Mouse (Mus musculus) lung, embryonic 14.5 days (tissue): Measurements from ENCODE around the gene Camta1. TPM values are rescaled to one million over a fixed set of nuclear protein-coding genes. Genes with fewer than 3 reads are reported as not detected.

Source experiments
- ATAC-seq: fragments of 200-750 bp; cut with Nextera tagmentation; 2 replicates; pipeline ENCODE4 v1.8.0; 2017; ENCODE audit warnings: mild to moderate bottlenecking, moderate TSS enrichment, moderate library complexity; ENCODE audit not compliant: insufficient read depth
- DNase-seq: peaks from one replicate; pipeline ENCODE4 v3.0.0-alpha.2; 2015
- H3K27ac ChIP-seq: fragments of 300-500 bp; sonication (generic); 2 replicates; pipeline ENCODE4 v1.5.1; 2014; ENCODE audit warnings: low read depth, mild to moderate bottlenecking, moderate library complexity
- H3K27me3 ChIP-seq: fragments of 300-500 bp; sonication (generic); 2 replicates; pipeline ENCODE4 v1.6.1; 2014; ENCODE audit warnings: low read length, control low read depth; ENCODE audit not compliant: insufficient read depth
- H3K36me3 ChIP-seq: fragments of 300-500 bp; sonication (generic); 2 replicates; pipeline ENCODE4 v1.6.1; 2014; ENCODE audit warnings: control low read depth; ENCODE audit not compliant: insufficient read depth
- H3K4me1 ChIP-seq: fragments of 300-500 bp; sonication (generic); 2 replicates; pipeline ENCODE4 v1.6.1; 2014; ENCODE audit warnings: antibody characterized with exemption, control low read depth; ENCODE audit not compliant: insufficient read depth
- H3K4me2 ChIP-seq: fragments of 300-500 bp; sonication (generic); 2 replicates; pipeline ENCODE4 v1.6.1; 2014; ENCODE audit warnings: mild to moderate bottlenecking
- H3K4me3 ChIP-seq: fragments of 300-500 bp; sonication (generic); 2 replicates; pipeline ENCODE4 v1.5.1; 2014; ENCODE audit warnings: low read depth, low read length
- H3K9ac ChIP-seq: fragments of 300-500 bp; sonication (generic); 2 replicates; pipeline ENCODE4 v1.6.1; 2014
- H3K9me3 ChIP-seq: fragments of 300-500 bp; sonication (generic); 2 replicates; pipeline ENCODE4 v1.6.1; 2016; ENCODE audit warnings: low read depth, low read length, control low read depth
- CTCF ChIP-seq: IDR thresholded peaks from 2 replicates; pipeline ENCODE4 v1.5.1; 2016; ENCODE audit warnings: antibody characterized with exemption, low read depth
- WGBS: fragments of 180-500 bp; shearing (Covaris S2); extraction: QIAGEN DNeasy Blood & Tissue Kit; methylation state at CpG from one replicate; pipeline ENCODE4 v1.1.7; 2014; 5-methylcytosine and 5-hydroxymethylcytosine counted together
- polyA plus RNA-seq: library from polyadenylated mRNA; unstranded; fragments of >200 nt; fragmentation: Nextera tagmentation; extraction: Ambion mirVana; gene quantifications from 2 replicates; pipeline ENCODE4 v1.2.1, GENCODE M21; 2014

The Camta1 gene
- polyA plus RNA-seq, 1 experiment from 2014 or later, result 87.5 TPM

DNA sequence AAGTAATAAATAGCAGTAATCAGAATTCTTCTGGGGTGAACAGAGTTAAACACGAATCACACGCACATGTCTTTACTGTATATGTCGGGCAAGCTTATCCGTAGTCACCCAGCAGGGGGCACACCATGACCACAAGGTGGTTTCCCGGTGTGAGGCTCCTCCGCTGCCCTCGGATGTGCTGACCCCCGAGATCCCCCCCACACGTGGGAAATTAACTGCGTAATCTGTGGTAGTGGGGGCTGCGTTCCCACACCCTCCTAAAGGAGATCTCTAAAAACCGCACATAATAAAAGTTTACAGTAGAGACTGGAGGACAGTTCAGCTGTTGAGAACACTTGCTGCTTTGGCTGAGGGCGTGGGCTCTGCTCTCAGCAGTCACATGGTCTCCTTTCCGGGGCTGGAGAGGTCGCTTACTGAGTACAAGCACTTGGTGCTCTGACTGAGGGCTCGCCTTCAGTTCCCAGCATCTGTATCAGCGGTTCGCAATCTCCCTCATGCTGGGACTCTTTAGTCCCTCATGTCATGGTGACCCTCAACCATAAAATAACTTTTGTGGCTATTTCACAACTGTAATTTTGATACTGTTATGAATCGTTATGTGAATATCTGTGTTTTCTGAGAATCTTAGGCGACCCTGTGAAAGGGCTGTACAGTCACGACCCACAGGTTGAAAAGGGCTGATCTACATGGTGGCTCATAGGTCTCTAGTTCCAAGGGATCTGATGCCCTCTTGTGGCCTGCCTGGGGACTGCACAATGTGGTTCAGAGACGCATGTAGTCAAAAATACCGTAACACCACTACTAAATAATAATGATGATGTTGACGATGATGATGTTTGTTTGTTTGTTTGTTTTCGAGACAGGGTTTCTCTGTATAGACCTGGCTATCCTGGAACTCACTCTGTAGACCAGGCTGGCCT, 896.8 kb downstream of the Camta1 start:
- Histone ChIP-seq H3K9ac (no peak overlapping the region), H3K4me2 (peak overlapping the region; percentile 56), H3K4me1 (no peaks in the 10 kb centered on the region), H3K36me3 (no peaks in the 10 kb centered on the region), H3K27me3 (no peaks in the 10 kb centered on the region), H3K4me3 (peak overlapping the region; percentile 21; the same call in 1 of the 2 replicates), H3K9me3 (no peaks in the 10 kb centered on the region), H3K27ac (no peak overlapping the region)
- TF ChIP-seq CTCF, result peak; percentile 89
- peak; percentile 57 for ATAC-seq
- WGBS, result 11% methylated on average over 25 of the region's 25 CpGs
- peak; percentile 94 for DNase-seq

DNA sequence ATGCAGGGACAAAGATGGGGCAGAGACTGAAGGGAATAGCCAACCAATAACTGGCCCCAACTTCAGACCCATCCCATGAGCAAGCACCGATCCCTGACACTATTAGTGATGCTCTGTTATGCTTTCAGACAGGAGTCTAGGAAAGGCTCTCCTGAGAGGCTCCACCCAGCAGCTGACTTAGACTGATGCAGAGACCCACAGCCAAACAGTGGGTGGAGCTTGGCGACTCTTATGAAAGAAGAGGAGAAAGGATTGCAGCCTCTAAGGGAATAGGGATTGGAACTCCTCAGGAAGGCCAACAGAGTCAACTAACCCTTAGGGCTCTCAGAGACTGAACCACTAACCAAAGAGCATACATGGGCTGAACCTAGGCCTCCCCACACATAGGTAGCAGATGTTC, 898.0 kb downstream of the Camta1 start:
- Histone ChIP-seq H3K36me3 (no peaks in the 10 kb centered on the region), H3K27me3 (no peaks in the 10 kb centered on the region), H3K4me2 (no peak overlapping the region), H3K9ac (no peak overlapping the region), H3K4me1 (no peaks in the 10 kb centered on the region), H3K4me3 (no peak overlapping the region), H3K27ac (no peak overlapping the region), H3K9me3 (no peaks in the 10 kb centered on the region)
- no peak for TF ChIP-seq CTCF
- WGBS, result 61% methylated on average over 2 of the region's 2 CpGs
- DNase-seq, result no peak
- no peak for ATAC-seq

DNA sequence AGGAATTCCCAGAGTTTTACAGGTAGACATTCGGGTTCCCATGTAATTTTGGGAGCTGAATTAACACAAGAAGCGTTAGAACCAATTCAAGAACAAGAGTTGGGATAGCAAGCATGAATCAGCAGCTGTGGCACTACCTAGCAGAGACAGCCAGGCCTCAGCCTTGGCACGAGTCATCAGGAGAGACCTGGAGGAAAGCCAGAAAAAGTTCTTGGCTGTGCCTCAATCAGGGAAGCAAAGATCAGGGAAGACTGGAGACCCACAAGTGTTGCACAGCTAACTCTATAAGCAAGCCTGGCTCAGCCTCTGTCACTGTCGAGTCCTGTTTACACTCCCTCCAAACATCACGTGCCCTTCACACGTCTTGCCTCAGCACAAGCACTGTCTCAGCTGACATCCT, 899.4 kb downstream of the Camta1 start:
- no peak overlapping the region for H3K4me3 ChIP-seq
- H3K9me3 ChIP-seq, result no peaks in the 10 kb centered on the region
- TF ChIP-seq CTCF, result no peak
- no peak overlapping the region for H3K9ac ChIP-seq
- ATAC-seq (no peak), DNase-seq (peak; percentile 56)
- 32% methylated on average over 6 of the region's 6 CpGs for WGBS
- no peak overlapping the region for H3K27ac ChIP-seq
- H3K36me3 ChIP-seq, result no peaks in the 10 kb centered on the region
- no peaks in the 10 kb centered on the region for H3K4me1 ChIP-seq
- no peaks in the 10 kb centered on the region for H3K27me3 ChIP-seq
- no peak overlapping the region for H3K4me2 ChIP-seq

DNA sequence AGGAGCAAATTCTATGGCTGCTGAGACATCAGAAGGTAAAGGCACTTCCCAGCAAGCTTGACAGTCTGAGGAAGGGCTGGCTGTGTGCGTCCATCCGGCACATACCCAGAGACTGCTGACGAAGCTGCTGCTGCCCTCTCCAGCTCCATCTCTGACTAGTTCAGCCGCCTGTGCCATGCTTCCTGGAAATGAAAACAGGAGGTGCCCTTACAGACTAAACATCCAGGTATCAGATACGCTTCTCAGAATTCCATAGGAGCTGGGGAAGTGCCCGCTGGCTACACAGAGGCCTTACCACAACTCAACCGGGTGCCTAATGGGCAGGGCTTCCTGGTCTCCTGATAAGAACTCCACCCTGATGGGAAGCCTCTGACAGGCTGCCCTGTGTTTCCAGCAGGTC, 903.1 kb downstream of the Camta1 start:
- 69% methylated on average over 7 of the region's 7 CpGs for WGBS
- no peak overlapping the region for H3K4me3 ChIP-seq
- H3K9ac ChIP-seq, result no peak overlapping the region
- no peak for TF ChIP-seq CTCF
- DNase-seq (no peak), ATAC-seq (no peak)
- H3K9me3 ChIP-seq, result no peaks in the 10 kb centered on the region
- H3K4me1 ChIP-seq, result no peaks in the 10 kb centered on the region
- no peaks in the 10 kb centered on the region for H3K27me3 ChIP-seq
- H3K27ac ChIP-seq, result no peak overlapping the region
- no peaks in the 10 kb centered on the region for H3K36me3 ChIP-seq
- no peak overlapping the region for H3K4me2 ChIP-seq

DNA sequence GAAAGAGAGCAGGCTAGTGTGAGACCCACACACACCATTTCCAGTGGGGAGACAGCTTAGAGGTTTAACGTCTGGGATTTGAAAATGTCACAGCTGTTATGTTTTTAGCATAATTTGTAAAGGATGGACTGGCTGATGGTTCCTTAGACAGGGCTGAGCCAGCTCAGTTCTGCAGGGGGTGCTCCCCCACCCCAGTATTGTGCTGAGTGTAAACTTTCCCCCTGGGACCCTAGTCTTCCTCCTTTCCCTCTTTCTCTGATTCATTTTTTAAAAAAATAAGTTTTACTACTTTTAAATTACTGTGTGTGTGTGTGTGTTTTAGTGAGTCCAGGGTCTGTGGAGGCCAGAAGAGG, 904.6 kb downstream of the Camta1 start:
- no peak for DNase-seq

DNA sequence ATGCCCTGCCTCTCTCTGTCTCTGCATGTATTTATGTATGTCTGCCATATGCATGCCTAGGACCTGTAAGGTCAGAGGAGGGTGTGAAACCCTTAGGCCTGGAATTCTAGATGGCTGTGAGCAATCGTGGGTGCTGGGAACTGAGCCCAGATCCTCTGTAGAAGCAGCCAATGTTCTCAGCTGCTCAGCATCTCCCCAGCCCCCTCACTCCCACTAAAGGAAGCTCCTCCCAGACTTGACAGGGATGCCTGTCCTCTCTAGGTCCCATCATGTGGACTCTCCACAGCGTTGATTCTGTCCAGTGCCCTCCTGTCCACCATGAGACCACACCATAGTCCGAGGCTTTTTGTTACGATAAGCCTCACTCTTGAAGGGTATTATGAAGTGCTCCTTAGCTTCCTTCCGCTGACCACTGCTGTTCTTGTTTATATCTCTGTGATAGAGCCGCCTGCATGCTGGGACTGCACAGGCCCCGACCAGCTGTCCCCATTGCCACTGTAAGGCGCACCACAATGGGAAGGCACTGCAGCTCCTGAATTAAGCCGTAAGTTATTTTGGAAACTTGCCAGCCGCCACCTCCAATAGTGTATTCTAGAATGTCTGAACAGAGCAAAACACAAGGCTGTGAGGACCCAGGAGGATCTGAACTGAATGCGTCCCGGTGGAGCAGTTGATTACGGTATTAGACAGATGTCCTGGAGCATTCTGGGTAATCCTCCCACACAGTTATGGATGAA, 905.1 kb downstream of the Camta1 start:
- no peaks in the 10 kb centered on the region for H3K9me3 ChIP-seq
- H3K36me3 ChIP-seq, result no peaks in the 10 kb centered on the region
- H3K4me3 ChIP-seq, result no peak overlapping the region
- H3K27ac ChIP-seq, result no peak overlapping the region
- H3K9ac ChIP-seq, result no peak overlapping the region
- no peak for TF ChIP-seq CTCF
- no peak overlapping the region for H3K4me2 ChIP-seq
- 48% methylated on average over 13 of the region's 13 CpGs for WGBS
- DNase-seq, result peak; percentile 44
- H3K4me1 ChIP-seq, result no peaks in the 10 kb centered on the region
- no peak for ATAC-seq
- no peaks in the 10 kb centered on the region for H3K27me3 ChIP-seq

More for the DNA sequence above, 904.6 kb downstream of the Camta1 start:
- ATAC-seq, result no peak
- Histone ChIP-seq H3K4me2 (no peak overlapping the region), H3K27ac (no peak overlapping the region), H3K4me3 (no peak overlapping the region), H3K27me3 (no peaks in the 10 kb centered on the region), H3K36me3 (no peaks in the 10 kb centered on the region), H3K4me1 (no peaks in the 10 kb centered on the region), H3K9me3 (no peaks in the 10 kb centered on the region), H3K9ac (no peak overlapping the region)
- no peak for TF ChIP-seq CTCF
- 28% methylated on average over 1 of the region's 1 CpGs for WGBS

DNA sequence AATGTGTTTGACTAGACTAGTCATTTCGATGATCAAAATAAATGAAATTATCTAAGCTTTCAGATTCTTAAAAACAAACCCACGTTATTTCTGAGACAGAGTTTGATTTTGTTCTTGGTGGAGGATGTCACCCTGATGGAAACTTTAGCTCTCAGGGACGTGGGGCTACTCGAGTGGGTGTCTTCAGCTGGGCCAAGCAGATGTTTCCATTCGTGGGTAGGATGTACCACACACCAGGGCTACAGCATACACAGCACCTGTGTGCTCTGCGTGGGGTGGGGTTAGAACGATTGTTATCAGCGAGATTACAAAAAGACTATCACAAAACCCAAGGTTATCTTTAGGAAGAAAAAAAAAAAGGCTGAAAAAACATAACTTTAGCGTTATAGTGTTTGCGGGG, 910.7 kb downstream of the Camta1 start:
- Histone ChIP-seq H3K4me3 (no peak overlapping the region), H3K9me3 (no peaks in the 10 kb centered on the region), H3K27ac (no peak overlapping the region), H3K36me3 (no peaks in the 10 kb centered on the region), H3K27me3 (no peaks in the 10 kb centered on the region), H3K4me1 (no peaks in the 10 kb centered on the region), H3K9ac (no peak overlapping the region), H3K4me2 (no peak overlapping the region)
- no peak for TF ChIP-seq CTCF
- WGBS, result 75% methylated on average over 10 of the region's 10 CpGs
- ATAC-seq, result no peak
- no peak for DNase-seq
